Mouse (Mus musculus) small intestine, adult 2 months (tissue): ENCODE data around the gene Olfr25.

ENCODE experiments used
- CTCF ChIP-seq: fragments of 200-500 bp; IDR thresholded peaks from 2 replicates; pipeline ENCODE4 v1.5.1; 2012; ENCODE audit warnings: low read depth, mild to moderate bottlenecking, control low read depth, inconsistent platforms, low read length, moderate library complexity, mixed read lengths; ENCODE audit not compliant: insufficient replicate concordance, insufficient read length; ENCODE audit errors: extremely low read depth
- POLR2A ChIP-seq: fragments of 200-500 bp; IDR thresholded peaks from 2 replicates; pipeline ENCODE4 v1.6.1; 2012; ENCODE audit warnings: low read depth, mild to moderate bottlenecking, control low read depth, inconsistent platforms, low read length, moderate library complexity

GRCm38 (mm10) chr9:38328760-38329159, at the start of gene Olfr25:
- TF ChIP-seq POLR2A (no peak), CTCF (no peak)
